Mouse (Mus musculus): ENCODE results near the gene Fmo5.

GRCm38 (mm10) chr3:97649022-97649421, 20.4 kb downstream of the Fmo5 start:
- TF ChIP-seq POLR2A (IDR thresholded peaks at IDR 0.05; ENCODE audit: borderline replicate concordance, extremely low read depth, low read depth, low read length) (no peak), CTCF (IDR thresholded peaks at IDR 0.05; ENCODE audit: insufficient read depth, low read length) (no peak)

All from lung, adult 2 months (tissue).